Mouse (Mus musculus) spleen, adult 12 weeks (tissue): ENCODE results near the gene Noc3l.

Experiments used
- DNase-seq: peaks from one replicate; pipeline ENCODE4 v3.0.0; 2022; ENCODE audit warnings: low spot score

Gene Noc3l

GRCm38 (mm10) chr19:38818766-38819426, at the start of gene Noc3l:
Gene Noc3l, minus strand, starts transcription at chr19:38819237.
- DNase-seq: peak; percentile 91

DNA sequence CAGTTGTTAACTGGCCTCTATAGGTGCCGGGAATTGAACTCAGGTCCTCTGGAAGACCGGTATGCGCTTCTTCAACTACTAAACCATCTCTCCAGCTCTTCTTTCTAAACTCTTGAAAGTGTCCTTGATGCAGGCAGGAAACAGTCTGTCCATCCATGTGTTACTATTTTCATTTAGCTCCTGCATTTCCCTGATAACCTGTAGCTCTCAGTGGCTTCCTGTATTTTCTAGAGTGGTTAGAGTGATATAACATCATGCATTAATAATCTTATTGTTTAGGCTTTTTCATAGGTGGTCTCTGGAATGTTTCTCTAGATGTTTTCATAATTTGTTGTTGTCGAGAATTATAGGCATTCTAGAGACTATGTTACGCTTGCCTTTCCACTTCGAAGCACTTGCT, 43.5 kb upstream of the Noc3l start:
- DNase-seq: no peak

DNA sequence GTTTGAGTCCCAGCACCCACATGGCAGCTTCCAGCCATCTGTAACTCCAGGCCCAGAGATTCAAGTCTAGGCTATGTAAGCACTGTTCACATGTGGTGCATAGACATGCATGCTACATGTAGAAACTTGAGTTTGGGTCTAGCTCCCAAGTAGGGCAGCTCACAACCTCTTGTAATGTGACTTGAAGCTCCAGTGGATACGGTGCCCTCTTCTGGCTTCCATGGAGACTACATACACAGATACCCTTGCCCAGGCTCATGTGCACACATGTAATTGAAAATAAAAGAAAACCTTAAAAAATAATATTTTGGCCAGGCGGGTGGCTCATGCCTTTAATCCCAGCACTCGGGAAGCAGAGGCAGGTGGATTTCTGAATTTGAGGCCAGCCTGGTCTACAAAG, 39.2 kb upstream of the Noc3l start:
- DNase-seq: no peak

DNA sequence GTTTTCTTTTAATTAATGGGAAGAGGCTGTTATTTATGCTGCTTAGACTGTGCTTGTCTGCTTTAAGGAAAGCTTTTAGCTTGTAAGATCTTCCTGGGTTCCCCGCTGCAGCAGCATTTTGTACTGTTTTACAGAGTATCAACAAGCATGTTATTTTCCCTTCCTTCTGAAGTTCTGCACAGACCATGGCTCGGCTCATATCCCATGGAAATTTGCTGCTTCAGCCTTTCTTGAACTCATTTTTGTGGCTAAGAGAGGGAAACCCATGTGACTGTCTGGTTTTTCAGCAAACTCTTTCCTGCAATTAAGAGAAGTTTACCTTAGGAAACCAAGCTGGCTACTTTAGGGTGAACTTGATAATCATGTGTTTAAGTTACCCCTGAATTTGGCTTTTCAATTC, 27.3 kb upstream of the Noc3l start:
- DNase-seq: no peak

DNA sequence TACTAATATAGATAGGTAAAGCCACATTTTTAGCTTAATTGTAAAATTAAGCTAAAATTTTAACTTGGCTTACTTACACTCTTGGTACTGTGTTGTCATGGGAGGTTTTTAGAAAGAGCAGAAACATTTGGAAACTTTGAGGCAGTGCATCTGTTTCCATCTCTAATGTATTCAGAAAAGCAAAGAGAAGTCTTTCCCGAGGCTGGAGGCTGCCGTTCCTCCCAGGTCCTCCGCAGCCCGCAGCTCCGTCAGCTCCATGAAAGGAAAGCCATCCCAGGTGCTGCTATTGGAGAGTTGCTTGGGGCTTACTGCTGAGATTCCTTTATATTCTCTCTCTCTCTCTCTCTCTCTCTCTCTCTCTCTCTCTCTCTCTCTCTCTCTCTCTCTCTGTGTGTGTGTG, 25.8 kb upstream of the Noc3l start:
- no peak for DNase-seq

- peak; percentile 39 for DNase-seq
Observed at GRCm38 (mm10) chr19:38837171-38837641, 18.2 kb upstream of the Noc3l start.

DNA sequence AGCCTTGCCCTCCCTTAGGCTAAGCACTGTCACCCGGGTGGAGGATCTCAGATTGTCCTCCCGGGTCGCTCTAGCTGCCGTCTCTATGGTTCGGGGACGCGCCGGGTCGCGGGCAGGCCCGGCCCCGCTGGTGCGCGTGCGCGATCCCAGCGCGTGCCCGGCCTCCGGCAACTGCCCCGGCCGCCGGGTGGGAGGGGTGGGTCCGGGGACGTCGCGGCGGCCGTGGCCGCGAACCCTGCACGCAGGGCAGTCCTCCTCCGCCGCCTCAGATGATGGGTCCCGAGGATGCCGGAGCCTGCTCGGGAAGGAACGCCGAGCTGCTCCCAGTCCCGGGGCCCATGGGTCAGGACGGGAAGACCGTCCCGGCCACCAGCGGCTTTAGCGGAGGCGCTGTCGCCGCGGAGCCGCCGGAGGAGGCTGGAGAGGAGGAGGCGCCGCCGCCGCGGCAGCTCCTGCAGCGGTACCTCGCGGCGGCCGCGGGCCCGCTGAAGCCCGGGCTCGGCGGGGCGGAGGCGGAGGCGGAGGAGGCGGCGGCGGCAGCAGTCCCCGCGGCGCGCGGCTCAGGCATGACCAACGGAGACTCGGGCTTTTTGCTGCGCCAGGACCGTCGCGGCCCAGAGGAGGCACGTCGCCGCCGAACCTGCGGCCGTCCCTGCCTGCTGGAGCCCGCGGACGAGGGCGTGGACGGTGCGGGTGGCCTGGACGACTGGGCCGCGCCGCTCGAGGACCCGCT, 17.6 kb upstream of the Noc3l start, which contains the start of gene Tbc1d12:
Gene Tbc1d12, plus strand, starts transcription at position 142 of the 733 bp plus-strand sequence.
- peak; percentile 82 for DNase-seq

DNA sequence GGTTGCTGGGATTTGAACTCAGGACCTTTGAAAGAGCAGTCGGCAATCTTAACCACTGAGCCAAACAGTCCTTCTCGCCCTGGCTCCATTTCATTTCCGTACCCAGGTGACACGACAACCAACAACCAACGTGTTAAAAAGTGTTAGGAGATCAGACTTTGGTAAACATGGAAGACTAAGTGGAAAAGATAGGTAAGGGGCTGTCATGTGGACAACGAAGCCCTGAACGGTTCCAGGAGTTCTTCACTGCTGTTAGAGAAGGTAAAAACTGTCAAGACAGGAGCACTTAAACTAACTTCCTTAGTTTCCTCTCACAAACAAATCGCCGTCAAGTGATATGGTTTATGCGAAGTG, 17.0 kb upstream of the Noc3l start:
- DNase-seq: no peak

DNA sequence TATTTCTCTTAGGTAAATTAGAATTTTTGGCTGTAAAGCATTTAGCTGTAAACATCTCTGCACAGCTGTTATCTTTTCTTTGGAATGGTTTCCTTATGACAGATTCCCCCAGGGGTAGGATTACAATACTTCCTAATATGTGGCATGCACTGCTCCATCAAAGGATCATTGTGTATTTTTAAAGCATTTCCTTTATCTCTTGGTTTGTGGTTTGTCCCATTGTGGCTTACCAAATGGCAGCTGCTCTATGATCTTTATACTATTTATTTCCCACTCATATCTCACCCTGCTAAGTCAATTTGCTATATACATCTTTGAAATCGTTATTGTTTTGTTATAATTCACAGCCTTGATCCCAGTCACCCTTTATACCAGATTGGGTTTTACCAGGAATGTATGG, 14.2 kb upstream of the Noc3l start:
- DNase-seq: no peak

DNA sequence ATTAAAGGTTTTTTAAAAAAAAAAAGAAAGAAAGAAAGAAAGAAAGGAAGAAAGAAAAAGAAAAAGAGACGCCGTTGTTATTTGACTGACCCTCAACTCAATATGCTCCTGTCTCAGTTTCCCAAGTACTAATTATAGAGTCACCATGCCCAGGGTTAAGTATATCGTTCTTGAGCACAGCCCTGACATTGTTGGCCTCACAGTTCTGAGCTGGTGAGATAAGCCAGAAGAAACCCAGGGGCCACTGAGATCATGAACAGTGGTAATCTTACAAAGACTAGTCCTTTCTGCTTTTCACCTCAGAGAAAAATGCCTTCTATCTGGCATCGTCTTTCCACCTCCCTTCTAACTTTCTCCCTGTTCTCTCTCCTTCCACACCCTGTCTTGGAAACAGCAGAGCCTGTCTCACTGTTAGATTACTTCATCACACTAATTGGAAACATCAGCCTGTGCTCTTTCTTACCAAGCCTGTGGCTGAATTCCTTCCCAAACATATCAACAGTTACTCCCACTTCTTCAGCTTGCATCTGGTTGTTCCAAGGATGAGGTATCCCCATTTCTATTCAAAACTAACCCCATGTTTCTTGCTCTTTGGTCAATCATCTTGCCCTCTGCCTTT, 1.3 kb upstream of the Noc3l start:
- peak; percentile 21 for DNase-seq

- no peak for DNase-seq
Observed at GRCm38 (mm10) chr19:38819427-38819802, 378 bp upstream of the Noc3l start.

- no peak for DNase-seq
Observed at GRCm38 (mm10) chr19:38818191-38818590, 846 bp downstream of the Noc3l start.

- DNase-seq: no peak
Observed at GRCm38 (mm10) chr19:38798801-38799200, 20.2 kb downstream of the Noc3l start.

DNA sequence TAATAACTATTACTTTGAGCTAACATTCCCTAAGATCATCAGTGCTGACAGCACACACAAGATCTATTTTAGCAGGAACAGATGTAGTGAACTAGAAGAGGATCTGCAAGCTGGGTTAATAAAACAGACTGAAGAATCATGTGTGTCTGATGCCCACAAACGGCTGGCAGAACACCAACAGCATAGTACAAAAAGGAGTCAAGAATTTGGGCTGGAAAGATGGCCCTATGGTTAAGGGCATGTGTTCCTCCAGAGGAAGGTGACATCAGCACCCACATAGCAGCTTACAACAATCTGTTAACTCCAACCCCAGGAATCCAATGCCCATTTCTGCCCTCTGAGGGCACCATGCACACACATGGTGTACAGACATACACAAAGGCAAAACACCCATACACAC, 20.7 kb downstream of the Noc3l start:
- DNase-seq: no peak

DNA sequence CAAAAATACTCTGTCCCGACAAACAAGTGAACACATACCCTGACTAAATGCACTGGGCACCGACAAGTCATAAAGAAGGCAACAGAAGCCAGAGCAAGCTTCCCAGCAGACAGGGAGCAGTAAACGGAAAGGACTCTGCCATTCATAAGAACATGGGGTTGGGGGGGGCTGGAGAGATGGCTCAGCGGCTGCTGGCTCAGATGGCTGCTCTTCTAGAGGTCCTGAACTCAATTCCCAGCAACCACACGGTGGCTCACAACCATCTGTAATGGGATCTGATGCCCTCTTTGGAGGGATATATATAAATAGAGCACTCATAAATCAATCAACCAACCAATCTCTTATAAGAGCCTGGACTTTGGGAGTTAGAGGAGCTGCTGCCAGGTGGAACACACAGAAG, 22.5 kb downstream of the Noc3l start:
- DNase-seq: no peak

DNA sequence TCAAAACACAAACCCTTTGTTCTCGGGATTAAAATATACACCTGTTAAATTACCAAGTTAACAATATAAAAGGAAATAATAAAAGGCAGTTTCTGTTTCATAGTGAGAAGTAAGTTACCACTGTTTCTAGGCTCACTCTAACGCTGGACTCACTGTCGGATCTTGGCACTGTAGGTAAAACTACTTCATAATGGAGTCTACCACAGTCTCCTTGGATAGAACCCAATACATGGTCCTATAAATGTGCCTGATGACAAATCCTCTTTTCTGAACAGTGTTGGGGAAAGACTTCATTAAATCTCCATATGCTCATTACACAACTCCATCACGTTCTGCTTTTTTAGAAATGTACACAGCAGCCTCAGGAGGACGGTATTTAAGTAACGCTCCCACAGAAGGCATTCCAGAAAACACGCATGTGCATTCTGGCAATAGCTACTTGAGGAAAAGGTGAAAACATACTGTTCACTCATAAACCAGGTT, 25.4 kb downstream of the Noc3l start:
- DNase-seq: no peak

DNA sequence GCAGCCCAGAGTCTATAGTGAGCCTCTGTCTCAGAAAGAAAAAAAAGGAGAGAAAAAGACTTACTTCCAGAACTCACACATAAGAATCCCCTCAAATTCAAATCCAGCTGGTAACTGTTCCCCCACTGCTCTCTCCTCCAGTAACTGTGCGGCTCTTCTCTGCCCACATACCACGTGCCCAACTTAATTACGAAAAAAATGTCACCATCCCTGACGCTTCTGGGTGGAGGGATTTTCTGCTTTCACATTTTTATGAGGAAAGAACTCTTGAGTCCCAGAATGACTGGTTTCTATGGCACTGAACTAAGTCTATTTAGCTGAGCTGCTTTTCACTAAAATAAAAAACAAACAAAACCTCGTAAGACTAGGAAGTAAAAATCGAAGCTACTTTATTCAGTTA, 31.3 kb downstream of the Noc3l start:
- no peak for DNase-seq

- no peak for DNase-seq
Observed at GRCm38 (mm10) chr19:38783542-38783941, 35.5 kb downstream of the Noc3l start.

- DNase-seq: no peak
Observed at GRCm38 (mm10) chr19:38778805-38779204, 40.2 kb downstream of the Noc3l start.

GRCm38 (mm10) chr19:38775548-38775947, 43.5 kb downstream of the Noc3l start:
- no peak for DNase-seq

DNA sequence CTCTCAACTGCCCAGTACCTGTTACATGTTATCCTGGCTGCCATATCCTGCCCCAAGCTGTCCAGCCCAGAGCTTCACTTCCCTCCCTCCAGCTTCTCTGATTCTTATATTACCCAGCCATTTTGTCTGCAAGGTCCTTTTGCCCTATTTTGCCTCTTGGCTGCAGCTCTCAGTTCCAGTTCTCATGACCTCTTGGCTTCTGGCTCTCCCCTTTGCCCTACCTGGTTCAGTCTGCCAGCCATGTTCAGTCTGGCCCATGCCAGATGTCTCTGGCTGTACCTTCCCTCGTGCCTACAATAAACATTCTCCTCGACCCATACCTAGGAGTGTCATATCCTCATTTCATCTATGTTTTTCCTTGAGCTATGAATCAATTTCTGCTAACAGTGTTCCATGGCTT, 52.7 kb downstream of the Noc3l start:
- no peak for DNase-seq

DNA sequence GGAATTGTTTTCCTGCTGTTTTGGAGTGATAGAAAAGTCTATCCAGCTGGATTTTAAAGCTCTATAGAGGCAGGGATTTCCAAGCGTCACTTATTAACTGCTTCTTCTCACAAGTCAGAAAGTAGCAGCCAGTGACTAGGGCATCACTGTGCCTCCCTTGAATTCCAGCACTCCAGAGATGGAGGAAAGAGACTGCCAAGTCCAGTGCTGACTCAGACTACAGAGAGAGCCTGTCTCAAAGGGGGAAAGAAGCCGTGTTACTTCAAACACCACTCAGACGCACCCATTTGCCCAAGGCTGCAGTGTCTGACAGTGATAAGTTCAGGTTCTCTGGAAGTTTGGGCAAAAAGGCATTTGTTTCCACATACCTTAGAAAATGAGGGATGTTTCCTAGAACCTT, 58.6 kb downstream of the Noc3l start:
- DNase-seq: no peak
